In genomic region chr19:9055153-9055552, GRCm38 (mm10) we compare ENCODE assay signal across 9 mouse cellular contexts. TPM values are rescaled to one million over a fixed set of nuclear protein-coding genes. Genes with fewer than 3 reads are reported as not detected.
A peak's percentile ranks its signal among the peaks of the same experiment; 100 is the strongest.
DNase-seq lines count a peak whose midpoint lies in the region; ATAC-seq lines count a peak whose summit lies in the region.
"Had no signal": no experiment of that assay in that cellular context is flagged by ENCODE, and none has a peak within 500 bp of the region (broad histone marks: within the 10 kb centered on the region; RNA-seq: fewer than 3 reads in every experiment).

No protein-coding gene starts in this region.

- H3K4me1 ChIP-seq in embryonic facial prominence, embryonic 11.5 days (ENCODE audit: control insufficient read depth, insufficient read depth, low read length) = no peaks in the 10 kb centered on the region
- peaks cover 11% of the 10 kb centered on the region for H3K4me1 ChIP-seq in embryonic facial prominence, embryonic 10.5 days

- H3K4me3 ChIP-seq in embryonic facial prominence, embryonic 11.5 days (ENCODE audit: low read depth, low read length) = no peak overlapping the region
- no peak overlapping the region for H3K4me3 ChIP-seq in embryonic facial prominence, embryonic 10.5 days
- H3K4me3 ChIP-seq: stomach, embryonic 15.5 days had no signal

- peak; percentile 37 for DNase-seq in embryonic facial prominence, embryonic 11.5 days (ENCODE audit: low spot score)
- DNase-seq in embryonic facial prominence, embryonic 10.5 days (ENCODE audit: low spot score) = no peak
- DNase-seq in lung, adult 18-20 months = peak; percentile 64 to 65
- no peak for DNase-seq in lung, postnatal 14 days
- peak; percentile 40 to 45 for DNase-seq in kidney, postnatal 36 days
- DNase-seq in thymus, postnatal 14 days = peak; percentile 72
- no peak for DNase-seq in embryo, embryonic 9.5 days (ENCODE audit: extremely low spot score)
- DNase-seq in cerebellum, adult 9-10 months = no peak

- ATAC-seq in embryonic facial prominence, embryonic 11.5 days (replicated peaks; ENCODE audit: insufficient number of reproducible peaks, low FRiP score, low TSS enrichment, low read depth) = no peak

- no peaks in the 10 kb centered on the region for H3K9me3 ChIP-seq in embryonic facial prominence, embryonic 11.5 days (replicated peaks; ENCODE audit: control insufficient read depth, low read length)
- H3K9me3 ChIP-seq in embryonic facial prominence, embryonic 10.5 days = no peaks in the 10 kb centered on the region
- H3K9me3 ChIP-seq: stomach, embryonic 15.5 days had no signal

- no peaks in the 10 kb centered on the region for H3K27me3 ChIP-seq in embryonic facial prominence, embryonic 11.5 days (ENCODE audit: control insufficient read depth, insufficient read depth, low read length)
- H3K27me3 ChIP-seq in embryonic facial prominence, embryonic 10.5 days (replicated peaks; ENCODE audit: low read depth, poor library complexity, severe bottlenecking) = no peaks in the 10 kb centered on the region
- H3K27me3 ChIP-seq: stomach, embryonic 15.5 days had no signal

- WGBS in embryonic facial prominence, embryonic 11.5 days = 35% methylated on average over 2 of the region's 2 CpGs
- 33% methylated on average over 2 of the region's 2 CpGs for whole genome bisulfite sequencing in embryonic facial prominence, embryonic 10.5 days

- H3K4me2 ChIP-seq in embryonic facial prominence, embryonic 11.5 days (ENCODE audit: low read depth, low read length) = no peak overlapping the region
- H3K4me2 ChIP-seq: stomach, embryonic 15.5 days had no signal

- H3K9ac ChIP-seq in embryonic facial prominence, embryonic 11.5 days (replicated peaks; ENCODE audit: low read length) = no peak overlapping the region
- H3K9ac ChIP-seq: stomach, embryonic 15.5 days had no signal

- no peaks in the 10 kb centered on the region for H3K36me3 ChIP-seq in embryonic facial prominence, embryonic 11.5 days (replicated peaks; ENCODE audit: control insufficient read depth, insufficient read depth, low read depth, low read length)
- H3K36me3 ChIP-seq in embryonic facial prominence, embryonic 10.5 days (replicated peaks) = no peaks in the 10 kb centered on the region
- H3K36me3 ChIP-seq: stomach, embryonic 15.5 days had no signal

- no peak overlapping the region for H3K27ac ChIP-seq in embryonic facial prominence, embryonic 11.5 days (replicated peaks; ENCODE audit: low read depth, low read length)
- no peak overlapping the region for H3K27ac ChIP-seq in embryonic facial prominence, embryonic 10.5 days (replicated peaks)
- H3K27ac ChIP-seq: stomach, embryonic 15.5 days had no signal

RNA-seq across cellular contexts. Expression of gene Scgb1a1, which starts 32.6 kb away (rescaled TPM):
- not detected in 2 replicates for polyA plus RNA-seq in embryonic facial prominence, embryonic 11.5 days (2014; fragmentation: Nextera tagmentation; extraction: Ambion mirVana)
- not detected in 2 replicates for polyA plus RNA-seq in embryonic facial prominence, embryonic 10.5 days (2016; fragmentation: Nextera tagmentation; extraction: Ambion mirVana)
- polyA plus RNA-seq: stomach, embryonic 15.5 days had no signal

Comparison
In these comparisons a context has a peak if more than half of its experiments do, and no peak if none do; other contexts are left out.
1. DNase-seq: peak in embryonic facial prominence, embryonic 11.5 days (single experiment), lung, adult 18-20 months (2 of 2), kidney, postnatal 36 days (2 of 2) and thymus, postnatal 14 days (single experiment); none in embryonic facial prominence, embryonic 10.5 days (single experiment), lung, postnatal 14 days (single experiment), embryo, embryonic 9.5 days (single experiment) and cerebellum, adult 9-10 months (single experiment).